Mouse (Mus musculus) hindbrain, embryonic 10.5 days (tissue): ENCODE results near the gene Cplx3. TPM values are rescaled to one million over a fixed set of nuclear protein-coding genes. Genes with fewer than 3 reads are reported as not detected.

ENCODE experiments used
- DNase-seq: peaks from one replicate; pipeline ENCODE4 v3.0.0-alpha.2; 2017; ENCODE audit warnings: low spot score
- H3K27ac ChIP-seq: fragments of 300-500 bp; sonication (generic); 2 replicates; pipeline ENCODE4 v1.5.1; 2016; ENCODE audit warnings: mild to moderate bottlenecking, moderate library complexity
- H3K27me3 ChIP-seq: fragments of 300-500 bp; sonication (generic); 2 replicates; pipeline ENCODE4 v1.6.1; 2016; ENCODE audit warnings: mild to moderate bottlenecking; ENCODE audit not compliant: poor library complexity, insufficient read depth, severe bottlenecking
- H3K36me3 ChIP-seq: fragments of 300-500 bp; sonication (generic); 2 replicates; pipeline ENCODE4 v1.6.1; 2016; ENCODE audit warnings: mild to moderate bottlenecking, moderate library complexity
- H3K4me1 ChIP-seq: fragments of 300-500 bp; sonication (generic); replicated peaks from 2 replicates; pipeline ENCODE4 v1.6.1; 2016; ENCODE audit warnings: mild to moderate bottlenecking
- H3K4me3 ChIP-seq: fragments of 300-500 bp; sonication (generic); 2 replicates; pipeline ENCODE4 v1.5.1; 2016; ENCODE audit warnings: mild to moderate bottlenecking, moderate library complexity
- H3K9me3 ChIP-seq: fragments of 300-500 bp; sonication (generic); 2 replicates; pipeline ENCODE4 v1.6.1; 2016; ENCODE audit warnings: mild to moderate bottlenecking, moderate library complexity
- WGBS: fragments of 180-500 bp; shearing (Covaris S2); methylation state at CpG from one replicate; pipeline ENCODE4 v1.1.7; 2016; 5-methylcytosine and 5-hydroxymethylcytosine counted together
- polyA plus RNA-seq: library from polyadenylated mRNA; unstranded; fragments of >200 nt; fragmentation: Nextera tagmentation; extraction: Ambion mirVana; gene quantifications from 2 replicates; pipeline ENCODE4 v1.2.1, GENCODE M21; 2016

Gene Cplx3
- polyA plus RNA-seq, 1 experiment from 2014 or later = 0.88 TPM

DNA sequence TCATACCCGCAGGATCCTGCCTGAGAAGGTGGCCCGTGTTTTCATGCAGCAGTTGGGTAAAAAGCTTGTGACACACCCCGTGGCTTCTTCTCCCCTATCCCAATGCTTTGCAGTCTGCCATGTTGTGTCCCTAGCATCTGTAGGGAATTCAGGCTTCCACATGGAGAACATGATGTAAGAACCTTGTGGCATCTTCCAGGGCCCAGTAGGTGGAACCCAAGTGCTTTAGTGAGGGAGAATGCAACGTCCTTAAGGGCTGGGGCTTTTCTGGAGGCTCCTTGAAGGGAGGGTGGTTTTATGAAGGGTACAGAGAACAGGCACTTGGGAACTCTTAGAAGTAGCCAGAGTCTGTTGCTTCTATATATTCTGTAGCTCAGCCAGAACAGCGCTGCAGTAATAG is 15.4 kb downstream of the Cplx3 start:
- H3K4me1 ChIP-seq = peaks cover 61% of the 10 kb centered on the region
- H3K36me3 ChIP-seq = peaks cover 42% of the 10 kb centered on the region
- no peaks in the 10 kb centered on the region for H3K9me3 ChIP-seq
- H3K27ac ChIP-seq = no peak overlapping the region
- WGBS = 37% methylated on average over 5 of the region's 5 CpGs
- DNase-seq = no peak
- H3K4me3 ChIP-seq = no peak overlapping the region
- peaks cover 6% of the 10 kb centered on the region; the same call in 1 of the 2 replicates for H3K27me3 ChIP-seq

DNA sequence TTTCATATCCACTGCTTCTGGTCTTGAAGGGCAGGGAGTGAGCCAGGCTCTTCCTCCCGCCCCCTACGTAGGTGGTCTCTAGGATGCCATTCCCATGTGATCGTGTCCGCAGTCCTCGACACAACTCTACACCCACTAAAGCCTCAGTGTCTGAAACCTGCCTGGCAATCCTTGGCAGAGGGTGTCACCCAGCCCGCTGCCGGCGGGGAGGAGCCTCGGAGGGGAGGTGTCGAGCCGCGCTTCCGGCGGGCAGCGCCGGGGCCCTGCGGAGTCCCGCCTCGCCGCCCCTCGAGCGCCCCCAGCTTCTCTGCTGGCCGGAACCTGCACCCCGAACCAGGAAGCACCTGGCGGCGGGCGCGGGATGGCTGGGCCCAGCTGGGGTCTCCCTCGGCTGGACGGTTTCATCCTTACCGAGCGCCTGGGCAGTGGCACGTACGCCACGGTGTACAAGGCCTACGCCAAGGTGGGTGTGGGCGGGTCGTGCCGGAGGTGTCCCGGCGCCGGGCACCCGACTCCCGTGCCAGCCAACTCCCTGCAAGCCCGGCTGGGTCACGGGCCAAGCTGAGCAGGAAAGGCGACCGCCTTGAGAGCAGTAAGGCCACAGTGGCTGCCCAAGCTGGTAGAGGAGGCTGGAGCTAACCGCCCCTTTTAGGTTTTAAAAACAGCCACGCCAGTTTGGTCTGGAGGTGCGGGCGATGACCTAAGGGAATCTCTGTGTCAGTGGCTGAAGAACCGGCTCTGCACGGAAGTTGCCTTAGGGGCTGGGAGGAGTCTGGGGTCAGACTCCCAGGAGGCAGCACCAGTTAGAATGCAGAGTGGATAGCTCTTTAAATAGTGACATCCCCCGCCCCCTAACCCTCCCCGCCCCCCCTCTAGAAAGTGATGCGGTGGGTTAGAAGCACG is 16.6 kb downstream of the Cplx3 start, which contains the start of gene Ulk3:
TSS of gene Ulk3 (plus strand) at position 229 of the 903 bp plus-strand sequence.
- Histone ChIP-seq H3K9me3 (no peaks in the 10 kb centered on the region), H3K27me3 (peaks cover 6% of the 10 kb centered on the region; the same call in 1 of the 2 replicates), H3K27ac (peak within 1 kb of the TSS; percentile 86), H3K36me3 (peaks cover 45% of the 10 kb centered on the region), H3K4me1 (peaks cover 51% of the 10 kb centered on the region), H3K4me3 (peak within 1 kb of the TSS; percentile 84)
- peak; percentile 70 for DNase-seq
- under 1% methylated on average over 58 of the region's 58 CpGs for WGBS

DNA sequence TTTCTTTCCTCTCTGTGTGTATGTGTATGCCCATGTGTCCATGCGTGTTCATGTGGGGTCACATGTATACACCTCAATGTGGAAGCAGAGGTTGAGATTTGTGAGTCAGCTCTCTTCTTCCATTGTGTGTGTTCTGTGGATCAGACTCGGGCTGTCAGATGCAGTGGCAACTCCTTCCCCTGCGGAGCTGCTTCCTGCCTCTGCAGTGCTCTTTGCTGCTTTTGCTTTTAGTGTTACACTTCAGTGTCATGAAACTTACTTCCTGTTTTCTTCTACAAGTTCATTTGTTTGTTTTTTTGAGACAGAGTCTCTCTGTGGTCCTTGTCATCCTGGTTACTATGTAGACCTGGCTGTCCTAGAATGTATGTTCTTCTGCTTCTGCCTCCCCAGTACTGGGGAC is 21.1 kb downstream of the Cplx3 start:
- DNase-seq = no peak
- Histone ChIP-seq H3K27me3 (no peaks in the 10 kb centered on the region), H3K27ac (no peak overlapping the region), H3K4me3 (no peak overlapping the region), H3K36me3 (peaks cover 82% of the 10 kb centered on the region), H3K9me3 (no peaks in the 10 kb centered on the region), H3K4me1 (peaks cover 17% of the 10 kb centered on the region)
- 85% methylated on average over 3 of the region's 3 CpGs for WGBS

DNA sequence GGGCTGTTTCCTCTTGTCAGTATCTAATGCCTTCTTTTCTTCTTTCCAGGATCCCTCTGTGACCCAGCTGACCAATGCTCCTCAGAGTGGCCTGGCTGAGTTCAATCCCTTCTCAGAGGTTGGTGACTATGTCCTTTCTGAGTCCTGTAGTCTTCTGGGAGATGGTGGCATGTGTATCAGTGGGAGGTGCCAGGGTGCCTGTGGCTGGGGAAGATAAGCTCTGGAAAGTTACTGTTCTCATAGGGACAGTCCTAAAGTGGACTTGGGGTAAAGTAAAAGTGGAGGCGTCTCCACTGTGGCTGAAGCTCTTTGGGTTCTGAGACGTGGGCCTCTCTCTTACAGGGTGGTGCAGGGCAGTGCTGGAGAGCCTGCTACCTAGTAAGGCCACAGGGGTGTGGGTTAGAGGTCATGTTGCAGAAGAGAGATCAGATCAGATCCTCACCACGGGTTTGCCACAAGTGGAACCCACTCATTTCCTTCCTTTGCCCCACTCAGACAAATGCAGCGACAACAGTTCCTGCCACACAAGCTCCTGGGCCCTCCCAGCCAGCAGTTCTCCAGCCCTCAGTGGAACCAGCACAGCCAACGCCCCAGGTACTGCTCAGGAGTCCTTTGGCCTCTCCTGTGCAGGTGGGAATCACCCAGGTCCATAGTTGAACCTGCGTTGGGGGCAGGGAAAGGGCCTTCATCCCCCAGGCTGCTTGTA is 28.8 kb downstream of the Cplx3 start:
- Histone ChIP-seq H3K27ac (no peak overlapping the region), H3K27me3 (no peaks in the 10 kb centered on the region), H3K36me3 (peaks cover 69% of the 10 kb centered on the region), H3K4me1 (no peaks in the 10 kb centered on the region), H3K4me3 (no peak overlapping the region), H3K9me3 (no peaks in the 10 kb centered on the region)
- WGBS = 90% methylated on average over 6 of the region's 6 CpGs
- DNase-seq = no peak

DNA sequence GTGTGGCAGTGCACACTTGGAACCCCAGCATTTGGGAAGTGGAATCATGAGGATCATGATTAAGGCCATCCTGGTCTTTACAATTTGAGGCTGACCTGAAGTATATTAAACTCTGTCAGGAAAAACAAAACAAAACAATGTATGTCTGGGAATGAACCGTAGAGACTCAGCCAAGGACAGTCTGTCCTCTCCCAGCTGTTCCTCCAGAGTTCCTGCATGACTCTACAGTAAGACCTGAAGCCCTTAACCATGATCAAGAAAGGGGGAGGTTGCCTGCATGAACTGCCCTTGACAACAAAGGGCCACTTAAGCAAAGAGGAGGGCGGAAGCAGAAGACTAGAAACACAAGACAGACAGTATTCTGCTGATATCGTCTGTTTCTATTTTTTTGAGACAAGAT is 30.5 kb downstream of the Cplx3 start:
- Histone ChIP-seq H3K27me3 (no peaks in the 10 kb centered on the region), H3K27ac (no peak overlapping the region), H3K9me3 (no peaks in the 10 kb centered on the region), H3K36me3 (peaks cover 66% of the 10 kb centered on the region), H3K4me1 (no peaks in the 10 kb centered on the region), H3K4me3 (no peak overlapping the region)
- WGBS = 92% methylated on average over 3 of the region's 3 CpGs
- DNase-seq = no peak

DNA sequence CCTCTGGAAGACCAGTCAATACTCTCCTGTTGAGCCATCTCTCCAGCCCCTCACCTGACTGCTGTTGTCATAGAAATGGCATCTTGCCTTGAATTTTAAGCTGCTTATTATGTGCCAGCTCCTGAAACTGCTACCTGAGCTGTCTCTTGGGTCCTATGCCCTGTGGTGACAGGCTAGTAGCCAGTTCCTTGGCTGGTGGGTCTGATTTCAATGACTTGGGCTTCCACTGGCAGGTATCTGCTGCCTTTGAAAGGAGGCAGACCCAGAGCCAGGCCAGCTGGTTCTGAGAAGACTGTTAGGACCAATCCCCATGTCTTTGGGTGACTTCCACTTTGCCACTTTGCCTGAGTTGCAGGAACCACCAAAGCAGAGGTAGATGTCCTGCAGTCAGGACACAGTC is 31.7 kb downstream of the Cplx3 start:
- H3K9me3 ChIP-seq = no peaks in the 10 kb centered on the region
- H3K27me3 ChIP-seq = no peaks in the 10 kb centered on the region
- H3K4me1 ChIP-seq = no peaks in the 10 kb centered on the region
- no peak overlapping the region for H3K4me3 ChIP-seq
- no peak overlapping the region for H3K27ac ChIP-seq
- peaks cover 66% of the 10 kb centered on the region for H3K36me3 ChIP-seq
- DNase-seq = no peak

DNA sequence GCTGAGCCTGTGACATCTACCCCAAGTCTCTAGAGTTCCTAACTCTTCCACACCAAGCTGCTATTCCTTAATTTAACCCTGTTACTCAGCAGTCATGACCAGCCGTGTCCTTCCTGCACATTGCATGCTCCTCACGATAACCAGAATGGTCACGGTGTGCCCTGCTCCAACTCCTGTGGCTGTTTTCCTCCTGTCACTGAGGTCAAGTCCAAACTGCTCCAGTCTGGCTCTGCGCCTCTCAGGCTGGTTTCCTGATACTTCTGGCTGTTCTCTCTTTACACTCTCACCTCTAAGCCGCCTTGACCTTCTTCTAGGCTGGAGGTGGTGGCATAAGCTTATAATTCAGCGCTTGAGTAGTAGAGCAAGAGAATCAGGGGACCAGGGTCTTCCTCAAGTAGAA is 37.6 kb downstream of the Cplx3 start:
- no peak for DNase-seq
- Histone ChIP-seq H3K36me3 (peaks cover 55% of the 10 kb centered on the region), H3K27me3 (no peaks in the 10 kb centered on the region), H3K27ac (no peak overlapping the region), H3K4me1 (peaks cover 10% of the 10 kb centered on the region; the same call in 1 of the 2 replicates), H3K4me3 (no peak overlapping the region), H3K9me3 (no peaks in the 10 kb centered on the region)
- whole genome bisulfite sequencing = 92% methylated on average over 6 of the region's 6 CpGs

DNA sequence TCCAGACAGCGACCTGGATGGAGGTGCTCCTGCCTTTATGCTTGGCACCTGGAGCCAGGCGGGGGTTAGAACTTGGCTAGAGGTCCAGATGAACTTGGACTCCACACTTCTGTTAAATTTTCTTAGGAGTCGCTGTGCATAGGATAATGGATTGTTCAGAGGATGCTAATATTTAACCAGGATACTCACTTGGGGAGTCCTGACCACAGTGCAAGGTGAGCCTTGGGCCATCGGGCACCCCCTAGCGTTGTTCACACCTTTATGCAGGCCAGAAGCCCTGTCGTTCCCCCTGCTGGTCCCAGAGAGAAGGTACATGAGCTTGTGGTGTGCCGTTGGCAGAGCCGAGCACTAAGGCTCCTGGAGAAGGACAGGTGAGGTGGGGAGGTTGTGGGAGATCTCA is 39.2 kb downstream of the Cplx3 start:
- Histone ChIP-seq H3K36me3 (peaks cover 47% of the 10 kb centered on the region), H3K4me1 (peaks cover 23% of the 10 kb centered on the region), H3K9me3 (no peaks in the 10 kb centered on the region), H3K4me3 (no peak overlapping the region), H3K27me3 (no peaks in the 10 kb centered on the region), H3K27ac (no peak overlapping the region)
- WGBS = 67% methylated on average over 8 of the region's 8 CpGs
- no peak for DNase-seq

DNA sequence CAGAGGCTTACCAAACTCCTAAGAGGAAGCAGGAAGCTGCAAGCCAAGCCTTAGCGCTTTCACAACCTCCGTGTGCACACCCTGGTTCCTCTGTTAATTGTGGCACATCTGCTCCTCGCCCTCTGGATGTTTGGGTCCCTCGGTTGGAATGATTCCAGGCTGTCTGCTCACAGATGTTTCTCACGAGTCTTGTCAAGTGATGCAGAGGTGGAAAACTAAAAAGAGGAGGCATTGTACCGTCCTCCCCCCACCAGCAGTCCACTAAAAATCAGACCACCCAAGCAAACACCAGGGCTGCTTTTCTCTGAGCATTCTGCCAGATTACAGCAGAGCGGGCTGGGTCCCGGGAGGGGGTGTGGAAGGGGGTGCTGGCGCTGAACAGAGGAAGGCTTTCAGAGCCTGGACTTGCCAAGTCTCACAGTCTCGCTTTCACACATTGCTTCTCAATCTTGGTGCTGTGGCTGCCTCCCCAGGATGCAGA is 40.3 kb downstream of the Cplx3 start:
- Histone ChIP-seq H3K36me3 (peaks cover 38% of the 10 kb centered on the region), H3K4me3 (no peak overlapping the region), H3K27ac (no peak overlapping the region), H3K4me1 (peaks cover 31% of the 10 kb centered on the region), H3K27me3 (no peaks in the 10 kb centered on the region), H3K9me3 (no peaks in the 10 kb centered on the region)
- no peak for DNase-seq
- 64% methylated on average over 10 of the region's 10 CpGs for WGBS

DNA sequence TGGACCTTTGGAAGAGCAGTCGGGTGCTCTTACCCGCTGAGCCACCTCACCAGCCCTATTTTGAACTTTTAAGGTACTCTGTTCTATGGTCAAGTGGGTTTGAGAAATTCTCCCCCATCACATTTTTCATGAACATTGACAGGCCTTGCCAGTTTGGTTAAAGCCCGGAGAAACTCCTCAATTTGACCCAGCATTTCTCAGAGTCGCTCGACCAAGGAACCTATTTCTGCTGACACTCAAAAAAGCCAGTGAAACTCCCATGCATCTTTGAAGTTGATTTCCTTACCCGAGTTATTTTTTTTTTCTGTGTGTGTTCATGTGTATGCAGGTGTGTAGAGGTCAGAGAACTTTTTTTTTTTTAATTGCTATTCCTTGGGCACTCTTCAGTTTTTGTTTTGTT is 41.5 kb downstream of the Cplx3 start:
- 90% methylated on average over 6 of the region's 6 CpGs for WGBS
- no peaks in the 10 kb centered on the region for H3K9me3 ChIP-seq
- no peak overlapping the region for H3K4me3 ChIP-seq
- H3K27me3 ChIP-seq = no peaks in the 10 kb centered on the region
- DNase-seq = no peak
- H3K36me3 ChIP-seq = peaks cover 26% of the 10 kb centered on the region
- no peak overlapping the region for H3K27ac ChIP-seq
- peaks cover 37% of the 10 kb centered on the region for H3K4me1 ChIP-seq

DNA sequence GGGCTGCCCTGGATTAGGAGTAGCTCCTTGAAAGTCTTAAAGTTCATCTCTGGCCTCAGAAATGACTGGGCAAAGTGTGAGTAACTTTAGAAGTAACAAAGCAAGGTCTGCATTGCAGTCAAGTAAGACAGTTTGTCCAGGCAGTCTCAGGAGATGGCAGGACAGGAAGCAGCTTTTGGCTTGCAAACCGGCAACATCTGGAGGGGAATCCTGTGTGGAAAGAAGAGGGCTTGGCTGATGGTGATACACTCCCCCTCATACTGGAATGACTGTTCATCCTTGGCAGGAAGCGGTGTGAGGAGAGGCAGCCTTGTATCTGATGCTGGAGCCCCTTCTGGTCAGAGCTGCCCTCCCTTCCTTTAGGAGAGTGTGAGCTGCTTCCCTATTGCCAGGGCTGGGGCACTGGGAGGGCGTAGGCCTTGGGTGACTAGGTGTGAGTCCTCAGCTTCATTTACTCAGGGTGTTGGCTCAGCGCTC is 43.1 kb downstream of the Cplx3 start:
- WGBS = 78% methylated on average over 4 of the region's 4 CpGs
- H3K4me3 ChIP-seq = no peak overlapping the region
- no peaks in the 10 kb centered on the region for H3K9me3 ChIP-seq
- no peak overlapping the region for H3K27ac ChIP-seq
- peaks cover 10% of the 10 kb centered on the region for H3K36me3 ChIP-seq
- no peaks in the 10 kb centered on the region for H3K27me3 ChIP-seq
- no peak for DNase-seq
- peaks cover 37% of the 10 kb centered on the region for H3K4me1 ChIP-seq

DNA sequence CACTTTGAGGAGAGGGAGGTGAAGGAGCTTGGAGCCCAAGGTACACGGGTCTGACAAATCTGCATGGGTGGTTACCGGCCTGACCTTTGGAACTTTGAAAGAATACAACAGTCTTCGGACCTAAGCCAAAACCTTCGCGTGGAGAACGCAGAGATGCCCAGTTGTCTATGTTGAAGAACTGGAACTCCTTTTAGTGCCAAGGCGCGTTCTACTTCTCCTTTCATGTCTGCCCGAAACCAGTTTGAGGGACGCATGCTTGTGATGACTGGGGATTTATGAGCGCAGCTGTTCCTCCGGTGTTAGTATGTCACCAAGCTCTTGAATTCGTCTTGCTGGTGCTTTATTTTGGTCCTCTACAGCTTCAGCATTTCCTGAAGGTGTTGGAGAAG is 44.4 kb downstream of the Cplx3 start:
- Histone ChIP-seq H3K27ac (no peak overlapping the region), H3K4me1 (peaks cover 37% of the 10 kb centered on the region), H3K4me3 (peak overlapping the region; percentile 80), H3K27me3 (no peaks in the 10 kb centered on the region), H3K36me3 (no peaks in the 10 kb centered on the region), H3K9me3 (no peaks in the 10 kb centered on the region)
- DNase-seq = no peak
- WGBS = 83% methylated on average over 13 of the region's 13 CpGs
